ENCODE assay signal across 8 mouse cellular contexts in the genomic region with DNA sequence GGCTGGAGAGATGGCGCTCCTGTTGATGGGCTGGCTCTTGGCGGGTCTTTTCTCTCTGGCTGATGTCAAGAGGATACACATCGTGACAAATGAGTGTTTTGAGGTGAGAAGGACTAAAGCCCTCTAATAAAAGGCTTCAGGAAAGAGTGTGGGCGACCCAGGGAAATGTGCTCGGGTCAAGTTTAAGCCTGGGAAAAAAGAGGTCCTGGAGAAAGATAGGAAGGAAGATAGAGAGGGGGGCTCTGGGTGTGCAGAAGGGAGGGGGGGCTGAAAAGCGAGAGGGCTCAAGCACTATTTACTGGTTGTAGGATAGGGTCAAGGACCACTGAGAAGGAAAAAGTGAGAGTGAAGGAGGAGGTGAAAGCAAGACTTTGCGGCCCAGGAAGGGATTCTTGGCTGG. TPM values are rescaled to one million over a fixed set of nuclear protein-coding genes. Genes with fewer than 3 reads are reported as not detected.
DNase-seq lines count a peak whose midpoint lies in the region; ATAC-seq and TF ChIP-seq lines count a peak whose summit lies in the region.

No protein-coding gene starts in this region.

- H3K9me3 ChIP-seq in hindbrain, embryonic 11.5 days (ENCODE audit: control insufficient read depth, low read length): no peaks in the 10 kb centered on the region
- no peaks in the 10 kb centered on the region for H3K9me3 ChIP-seq in limb, embryonic 12.5 days
- no peaks in the 10 kb centered on the region for H3K9me3 ChIP-seq in stomach, embryonic 14.5 days (ENCODE audit: control insufficient read depth, low read depth, low read length)

- TF ChIP-seq POLR2A in liver, adult 2 months (IDR thresholded peaks at IDR 0.05; ENCODE audit: extremely low read depth, insufficient read depth, low read length): no peak

- 0 out of 2 replicates have a peak, but pooled peaks cover 3% of the 10 kb centered on the region for H3K27me3 ChIP-seq in liver, adult 2 months (ENCODE audit: control insufficient read depth, insufficient read depth, low read length)
- H3K27me3 ChIP-seq in hindbrain, embryonic 11.5 days (ENCODE audit: control insufficient read depth, insufficient read depth, low read length): peaks cover 8% of the 10 kb centered on the region
- peaks cover 43% of the 10 kb centered on the region for H3K27me3 ChIP-seq in limb, embryonic 12.5 days
- H3K27me3 ChIP-seq in stomach, embryonic 14.5 days (ENCODE audit: control insufficient read depth, insufficient read depth, low read length): 0 out of 2 replicates have a peak, but pooled peaks cover 7% of the 10 kb centered on the region

- peak overlapping the region; percentile 85 for H3K27ac ChIP-seq in liver, adult 2 months (replicated peaks; ENCODE audit: insufficient read depth, low read depth, low read length)
- H3K27ac ChIP-seq in hindbrain, embryonic 11.5 days (ENCODE audit: low read depth, low read length): no peak overlapping the region
- no peak overlapping the region for H3K27ac ChIP-seq in limb, embryonic 12.5 days
- H3K27ac ChIP-seq in stomach, embryonic 14.5 days (ENCODE audit: low read length): no peak overlapping the region

- 21% methylated on average over 7 of the region's 7 CpGs for WGBS in liver, adult 2 months
- 9% methylated on average over 7 of the region's 7 CpGs for WGBS in hindbrain, embryonic 11.5 days
- WGBS in limb, embryonic 12.5 days: 9% methylated on average over 7 of the region's 7 CpGs
- 24% methylated on average over 7 of the region's 7 CpGs for WGBS in stomach, embryonic 14.5 days

- H3K9ac ChIP-seq in liver, adult 2 months (ENCODE audit: low read depth, low read length): 0 out of 2 replicates have a peak overlapping the region, but pooled peaks have one; percentile 47
- peak overlapping the region; percentile 53; the same call in 1 of the 2 replicates for H3K9ac ChIP-seq in hindbrain, embryonic 11.5 days (ENCODE audit: low read depth, low read length)
- peak overlapping the region; percentile 63 for H3K9ac ChIP-seq in limb, embryonic 12.5 days (replicated peaks)
- no peak overlapping the region for H3K9ac ChIP-seq in stomach, embryonic 14.5 days (replicated peaks; ENCODE audit: low read depth, low read length)

- no peaks in the 10 kb centered on the region; the same call in 1 of the 2 replicates for H3K79me2 ChIP-seq in liver, adult 2 months (ENCODE audit: control insufficient read depth, insufficient read depth, low read length)

- TF ChIP-seq CTCF in liver, adult 2 months (IDR thresholded peaks at IDR 0.05; ENCODE audit: low read depth, low read length): no peak

- H3K4me1 ChIP-seq in liver, adult 2 months (ENCODE audit: control insufficient read depth, insufficient read depth, low read length): no peaks in the 10 kb centered on the region
- no peaks in the 10 kb centered on the region for H3K4me1 ChIP-seq in hindbrain, embryonic 11.5 days (replicated peaks; ENCODE audit: control insufficient read depth, insufficient read depth, low read length)
- H3K4me1 ChIP-seq in limb, embryonic 12.5 days (replicated peaks): peaks cover 10% of the 10 kb centered on the region
- H3K4me1 ChIP-seq in stomach, embryonic 14.5 days (ENCODE audit: control insufficient read depth, insufficient read depth, low read length): no peaks in the 10 kb centered on the region; the same call in 1 of the 2 replicates

- peak overlapping the region; percentile 5 for H3K4me3 ChIP-seq in liver, adult 2 months (ENCODE audit: insufficient read depth, low read depth, low read length)
- H3K4me3 ChIP-seq in hindbrain, embryonic 11.5 days (ENCODE audit: low read depth, low read length): peak overlapping the region; percentile 46
- H3K4me3 ChIP-seq in limb, embryonic 12.5 days (replicated peaks): peak overlapping the region; percentile 53
- peak overlapping the region; percentile 34 for H3K4me3 ChIP-seq in stomach, embryonic 14.5 days (ENCODE audit: low read depth, low read length)

- no peak for DNase-seq in liver, adult 2 months (ENCODE audit: extremely low read depth, low read depth, low spot score)
- DNase-seq in liver: no peak
- DNase-seq in hindbrain, embryonic 11.5 days (ENCODE audit: low spot score): peak; percentile 8
- DNase-seq in layer of hippocampus, adult 11-12 months (ENCODE audit: low spot score): no peak
- DNase-seq in cerebellum, adult 9-10 months: no peak
- no peak for DNase-seq in adrenal gland, adult 2 months

- ATAC-seq in hindbrain, embryonic 11.5 days (ENCODE audit: low FRiP score): no peak
- ATAC-seq in limb, embryonic 12.5 days (ENCODE audit: insufficient number of reproducible peaks, insufficient read depth, low FRiP score, low TSS enrichment, low read depth): no peak
- peak; percentile 4; the same call in 1 of the 2 replicates for ATAC-seq in stomach, embryonic 14.5 days (ENCODE audit: insufficient number of reproducible peaks, insufficient read depth, low FRiP score, low read depth)

- peak overlapping the region; percentile 91 for H3K4me2 ChIP-seq in hindbrain, embryonic 11.5 days (replicated peaks; ENCODE audit: low read depth, low read length)
- peak overlapping the region; percentile 95 for H3K4me2 ChIP-seq in limb, embryonic 12.5 days
- H3K4me2 ChIP-seq in stomach, embryonic 14.5 days (replicated peaks; ENCODE audit: low read depth, low read length): peak overlapping the region; percentile 75

- H3K36me3 ChIP-seq in liver, adult 2 months (ENCODE audit: control insufficient read depth, insufficient read depth, low read length): no peaks in the 10 kb centered on the region
- no peaks in the 10 kb centered on the region for H3K36me3 ChIP-seq in hindbrain, embryonic 11.5 days (ENCODE audit: control insufficient read depth, insufficient read depth, low read length)
- no peaks in the 10 kb centered on the region for H3K36me3 ChIP-seq in limb, embryonic 12.5 days
- no peaks in the 10 kb centered on the region for H3K36me3 ChIP-seq in stomach, embryonic 14.5 days (ENCODE audit: control insufficient read depth, insufficient read depth, low read length)

RNA-seq across cellular contexts. Expression of a gene that starts 25.5 kb away (rescaled TPM):
- 39.8 and 44.2 TPM in 2 replicates for total RNA-seq in liver, adult 2 months (2014; rRNA removed)
- 5.1 and 5.9 TPM in 2 replicates for polyA plus RNA-seq in liver, adult 2 months (2012; rRNA removed)
- 2.6 and 2.8 TPM in 2 replicates for polyA plus RNA-seq in hindbrain, embryonic 11.5 days (2014; fragmentation: Nextera tagmentation; extraction: Ambion mirVana)
- 2.2 and 2.7 TPM in 2 replicates for polyA plus RNA-seq in limb, embryonic 12.5 days (2016; fragmentation: Nextera tagmentation; extraction: Ambion mirVana)
- 4.8 and 5.9 TPM in 2 replicates for polyA plus RNA-seq in stomach, embryonic 14.5 days (2014; fragmentation: Nextera tagmentation; extraction: Ambion mirVana)
- 10 to 100 TPM; 36.3 to 47.5 TPM for total RNA-seq in adrenal gland, adult 2 months (2021)
- polyA plus RNA-seq in adrenal gland, adult 2 months (2012; rRNA removed): 4.9 and 5.0 TPM in 2 replicates
